Mouse (Mus musculus) bone marrow macrophage, adult 2 months (primary cell): ENCODE measurements around the gene Pafah2. TPM values are rescaled to one million over a fixed set of nuclear protein-coding genes. Genes with fewer than 3 reads are reported as not detected.

ENCODE experiments used
- H3K27ac ChIP-seq: 2 replicates; pipeline ENCODE4 v1.5.1; 2012; ENCODE audit warnings: low read depth, low read length; ENCODE audit not compliant: insufficient read depth
- H3K4me1 ChIP-seq: 2 replicates; pipeline ENCODE4 v1.6.1; 2012; ENCODE audit warnings: low read length; ENCODE audit not compliant: control insufficient read depth, insufficient read depth
- H3K4me3 ChIP-seq: 2 replicates; pipeline ENCODE4 v1.5.1; 2012; ENCODE audit warnings: mild to moderate bottlenecking, low read length, moderate library complexity; ENCODE audit not compliant: insufficient read depth
- CTCF ChIP-seq: IDR thresholded peaks from 2 replicates; pipeline ENCODE4 v1.5.1; 2012; ENCODE audit warnings: low read depth, mild to moderate bottlenecking, low read length, moderate library complexity
- POLR2A ChIP-seq: IDR thresholded peaks from 2 replicates; pipeline ENCODE4 v1.6.1; 2012; ENCODE audit warnings: mild to moderate bottlenecking, low read depth, low read length, borderline replicate concordance
- polyA plus RNA-seq: library from polyadenylated mRNA; stranded (reverse); fragments of >200 nt; gene quantifications from 2 replicates; pipeline ENCODE4 v1.2.4, GENCODE M21; 2012; ENCODE audit not compliant: missing spikeins, insufficient read depth, insufficient read length

Pafah2 gene
- polyA plus RNA-seq, 1 experiment: 6.4 TPM

- no peak for TF ChIP-seq CTCF
- TF ChIP-seq POLR2A: no peak
- Histone ChIP-seq H3K27ac (no peak overlapping the region), H3K4me3 (no peak overlapping the region), H3K4me1 (peaks cover 27% of the 10 kb centered on the region)
Observed at GRCm38 (mm10) chr4:134403721-134404120, 7.6 kb downstream of the Pafah2 start.

GRCm38 (mm10) chr4:134409286-134409685, 13.2 kb downstream of the Pafah2 start:
- H3K27ac ChIP-seq: no peak overlapping the region
- no peak for TF ChIP-seq POLR2A
- TF ChIP-seq CTCF: peak; percentile 45
- no peaks in the 10 kb centered on the region for H3K4me1 ChIP-seq
- H3K4me3 ChIP-seq: no peak overlapping the region

GRCm38 (mm10) chr4:134416177-134416576, 20.1 kb downstream of the Pafah2 start:
- TF ChIP-seq CTCF: no peak
- TF ChIP-seq POLR2A: no peak

GRCm38 (mm10) chr4:134416602-134417001, 20.5 kb downstream of the Pafah2 start:
- TF ChIP-seq POLR2A: no peak
- no peak for TF ChIP-seq CTCF
- no peaks in the 10 kb centered on the region for H3K4me1 ChIP-seq
- H3K4me3 ChIP-seq: no peak overlapping the region
- H3K27ac ChIP-seq: no peak overlapping the region

More at GRCm38 (mm10) chr4:134416177-134416576, 20.1 kb downstream of the Pafah2 start:
- Histone ChIP-seq H3K4me3 (no peak overlapping the region), H3K27ac (no peak overlapping the region), H3K4me1 (no peaks in the 10 kb centered on the region)

GRCm38 (mm10) chr4:134417111-134417510, 21.0 kb downstream of the Pafah2 start:
- no peak overlapping the region for H3K4me3 ChIP-seq
- TF ChIP-seq POLR2A (no peak), CTCF (no peak)
- H3K4me1 ChIP-seq: peaks cover 2% of the 10 kb centered on the region; the same call in 1 of the 2 replicates
- H3K27ac ChIP-seq: no peak overlapping the region

GRCm38 (mm10) chr4:134421971-134422370, 25.9 kb downstream of the Pafah2 start:
- no peak for TF ChIP-seq POLR2A
- TF ChIP-seq CTCF: no peak
- H3K4me3 ChIP-seq: no peak overlapping the region
- H3K4me1 ChIP-seq: peaks cover 15% of the 10 kb centered on the region
- H3K27ac ChIP-seq: no peak overlapping the region

GRCm38 (mm10) chr4:134423949-134424348, 27.8 kb downstream of the Pafah2 start:
- TF ChIP-seq CTCF (no peak), POLR2A (no peak)
- H3K4me1 ChIP-seq: peaks cover 15% of the 10 kb centered on the region
- no peak overlapping the region for H3K27ac ChIP-seq
- H3K4me3 ChIP-seq: no peak overlapping the region

GRCm38 (mm10) chr4:134425088-134425487, 29.0 kb downstream of the Pafah2 start:
- TF ChIP-seq CTCF: no peak
- TF ChIP-seq POLR2A: no peak
- Histone ChIP-seq H3K27ac (no peak overlapping the region), H3K4me1 (peaks cover 15% of the 10 kb centered on the region), H3K4me3 (no peak overlapping the region)

GRCm38 (mm10) chr4:134430381-134431004, 34.4 kb downstream of the Pafah2 start:
- no peak overlapping the region for H3K4me3 ChIP-seq
- no peaks in the 10 kb centered on the region for H3K4me1 ChIP-seq
- H3K27ac ChIP-seq: no peak overlapping the region
- TF ChIP-seq CTCF (no peak), POLR2A (no peak)

- Histone ChIP-seq H3K27ac (no peak overlapping the region), H3K4me3 (no peak overlapping the region), H3K4me1 (no peaks in the 10 kb centered on the region)
- no peak for TF ChIP-seq CTCF
- TF ChIP-seq POLR2A: no peak
Observed at GRCm38 (mm10) chr4:134432686-134433360, 36.7 kb downstream of the Pafah2 start.
